Mouse (Mus musculus): ENCODE results near the gene Man1b1.

Gene Man1b1

GRCm38 (mm10) chr2:25364313-25364712 is 32.2 kb downstream of the Man1b1 start:
- no peak for TF ChIP-seq POU5F1 (IDR thresholded peaks at IDR 0.05; ENCODE audit: borderline replicate concordance, low read length)
- TF ChIP-seq NANOG (IDR thresholded peaks at IDR 0.05; ENCODE audit: borderline replicate concordance, low read length) = no peak
- no peak for TF ChIP-seq CTCF (conservative IDR thresholded peaks at IDR 0.05; ENCODE audit: low read length)
- Histone ChIP-seq H3K36me3 (ENCODE audit: insufficient read depth, low read length) (peaks cover 54% of the 10 kb centered on the region), H3K9me3 (ENCODE audit: low read length) (no peaks in the 10 kb centered on the region), H3K27me3 (ENCODE audit: insufficient read depth, low read length) (peaks cover 22% of the 10 kb centered on the region), H3K4me3 (replicated peaks; ENCODE audit: low read length) (peak overlapping the region; percentile 95), H3K4me1 (replicated peaks; ENCODE audit: low read depth, low read length) (peaks cover 34% of the 10 kb centered on the region)

- peaks cover 34% of the 10 kb centered on the region for H3K4me1 ChIP-seq (replicated peaks; ENCODE audit: low read depth, low read length)
- peak overlapping the region; percentile 95 for H3K4me3 ChIP-seq (replicated peaks; ENCODE audit: low read length)
- TF ChIP-seq NANOG (IDR thresholded peaks at IDR 0.05; ENCODE audit: borderline replicate concordance, low read length) (no peak), POU5F1 (IDR thresholded peaks at IDR 0.05; ENCODE audit: borderline replicate concordance, low read length) (no peak), CTCF (conservative IDR thresholded peaks at IDR 0.05; ENCODE audit: low read length) (no peak)
- H3K36me3 ChIP-seq (ENCODE audit: insufficient read depth, low read length) = peaks cover 50% of the 10 kb centered on the region
- no peaks in the 10 kb centered on the region for H3K9me3 ChIP-seq (ENCODE audit: low read length)
- peaks cover 24% of the 10 kb centered on the region for H3K27me3 ChIP-seq (ENCODE audit: insufficient read depth, low read length)
These were observed 32.6 kb downstream of the Man1b1 start for GRCm38 (mm10) chr2:25364761-25365090.

GRCm38 (mm10) chr2:25365091-25365761 is 33.1 kb downstream of the Man1b1 start, which contains the start of gene Uap1l1:
Gene Uap1l1, minus strand, starts transcription at chr2:25365682.
- no peak for TF ChIP-seq NANOG (IDR thresholded peaks at IDR 0.05; ENCODE audit: borderline replicate concordance, low read length)
- Histone ChIP-seq H3K4me3 (replicated peaks; ENCODE audit: low read length) (peak within 1 kb of the TSS; percentile 95), H3K4me1 (replicated peaks; ENCODE audit: low read depth, low read length) (peaks cover 34% of the 10 kb centered on the region), H3K27me3 (ENCODE audit: insufficient read depth, low read length) (peaks cover 24% of the 10 kb centered on the region), H3K9me3 (ENCODE audit: low read length) (no peaks in the 10 kb centered on the region), H3K36me3 (ENCODE audit: insufficient read depth, low read length) (peaks cover 45% of the 10 kb centered on the region)

- TF ChIP-seq NANOG (IDR thresholded peaks at IDR 0.05; ENCODE audit: borderline replicate concordance, low read length) (no peak), CTCF (conservative IDR thresholded peaks at IDR 0.05; ENCODE audit: low read length) (no peak), POU5F1 (IDR thresholded peaks at IDR 0.05; ENCODE audit: borderline replicate concordance, low read length) (no peak)
- Histone ChIP-seq H3K9me3 (ENCODE audit: low read length) (no peaks in the 10 kb centered on the region), H3K27me3 (ENCODE audit: insufficient read depth, low read length) (peaks cover 31% of the 10 kb centered on the region), H3K4me3 (replicated peaks; ENCODE audit: low read length) (no peak overlapping the region), H3K4me1 (replicated peaks; ENCODE audit: low read depth, low read length) (peaks cover 39% of the 10 kb centered on the region), H3K36me3 (ENCODE audit: insufficient read depth, low read length) (peaks cover 16% of the 10 kb centered on the region)
These were observed 37.9 kb downstream of the Man1b1 start for GRCm38 (mm10) chr2:25369996-25370395.

- peaks cover 39% of the 10 kb centered on the region for H3K4me1 ChIP-seq (replicated peaks; ENCODE audit: low read depth, low read length)
- no peak for TF ChIP-seq NANOG (IDR thresholded peaks at IDR 0.05; ENCODE audit: borderline replicate concordance, low read length)
- TF ChIP-seq CTCF (conservative IDR thresholded peaks at IDR 0.05; ENCODE audit: low read length) = no peak
- no peak for TF ChIP-seq POU5F1 (IDR thresholded peaks at IDR 0.05; ENCODE audit: borderline replicate concordance, low read length)
These were observed 39.9 kb downstream of the Man1b1 start, which contains the start of gene Sapcd2 for GRCm38 (mm10) chr2:25371764-25372643. Gene Sapcd2, plus strand, starts transcription at chr2:25372321.

GRCm38 (mm10) chr2:25372644-25373391 is 40.7 kb downstream of the Man1b1 start:
- TF ChIP-seq POU5F1 (IDR thresholded peaks at IDR 0.05; ENCODE audit: borderline replicate concordance, low read length) = no peak
- no peak for TF ChIP-seq NANOG (IDR thresholded peaks at IDR 0.05; ENCODE audit: borderline replicate concordance, low read length)
- TF ChIP-seq CTCF (conservative IDR thresholded peaks at IDR 0.05; ENCODE audit: low read length) = no peak
- peaks cover 44% of the 10 kb centered on the region for H3K36me3 ChIP-seq (ENCODE audit: insufficient read depth, low read length)

More at GRCm38 (mm10) chr2:25371764-25372643, 39.9 kb downstream of the Man1b1 start, which contains the start of gene Sapcd2:
- peaks cover 36% of the 10 kb centered on the region for H3K36me3 ChIP-seq (ENCODE audit: insufficient read depth, low read length)
- H3K4me3 ChIP-seq (replicated peaks; ENCODE audit: low read length) = peak within 1 kb of the TSS; percentile 92
- no peaks in the 10 kb centered on the region for H3K9me3 ChIP-seq (ENCODE audit: low read length)
- H3K27me3 ChIP-seq (ENCODE audit: insufficient read depth, low read length) = peaks cover 29% of the 10 kb centered on the region

GRCm38 (mm10) chr2:25373431-25373830 is 41.3 kb downstream of the Man1b1 start:
- Histone ChIP-seq H3K4me1 (replicated peaks; ENCODE audit: low read depth, low read length) (peaks cover 47% of the 10 kb centered on the region), H3K36me3 (ENCODE audit: insufficient read depth, low read length) (peaks cover 50% of the 10 kb centered on the region), H3K9me3 (ENCODE audit: low read length) (no peaks in the 10 kb centered on the region), H3K27me3 (ENCODE audit: insufficient read depth, low read length) (peaks cover 26% of the 10 kb centered on the region), H3K4me3 (replicated peaks; ENCODE audit: low read length) (peak overlapping the region; percentile 92)
- TF ChIP-seq POU5F1 (IDR thresholded peaks at IDR 0.05; ENCODE audit: borderline replicate concordance, low read length) (no peak), CTCF (conservative IDR thresholded peaks at IDR 0.05; ENCODE audit: low read length) (no peak), NANOG (IDR thresholded peaks at IDR 0.05; ENCODE audit: borderline replicate concordance, low read length) (no peak)

More at GRCm38 (mm10) chr2:25372644-25373391, 40.7 kb downstream of the Man1b1 start:
- H3K27me3 ChIP-seq (ENCODE audit: insufficient read depth, low read length) = peaks cover 31% of the 10 kb centered on the region
- H3K4me3 ChIP-seq (replicated peaks; ENCODE audit: low read length) = peak overlapping the region; percentile 92
- H3K4me1 ChIP-seq (replicated peaks; ENCODE audit: low read depth, low read length) = peaks cover 43% of the 10 kb centered on the region
- no peaks in the 10 kb centered on the region for H3K9me3 ChIP-seq (ENCODE audit: low read length)

- peaks cover 20% of the 10 kb centered on the region for H3K27me3 ChIP-seq (ENCODE audit: insufficient read depth, low read length)
- H3K36me3 ChIP-seq (ENCODE audit: insufficient read depth, low read length) = peaks cover 55% of the 10 kb centered on the region
- no peaks in the 10 kb centered on the region for H3K9me3 ChIP-seq (ENCODE audit: low read length)
- H3K4me1 ChIP-seq (replicated peaks; ENCODE audit: low read depth, low read length) = peaks cover 72% of the 10 kb centered on the region
- TF ChIP-seq CTCF (conservative IDR thresholded peaks at IDR 0.05; ENCODE audit: low read length) = peak; percentile 93
- no peak for TF ChIP-seq NANOG (IDR thresholded peaks at IDR 0.05; ENCODE audit: borderline replicate concordance, low read length)
- H3K4me3 ChIP-seq (replicated peaks; ENCODE audit: low read length) = no peak overlapping the region
These were observed 44.5 kb downstream of the Man1b1 start for GRCm38 (mm10) chr2:25376589-25376988.
